Mouse (Mus musculus) kidney, adult 2 months (tissue): ENCODE measurements at regions not wholly inside any gene's neighbourhood (a gene's known extent, or its start where the extent isn't known, plus 50 kb on each side); places are given as distances from the start of the nearest gene placed in this dataset.

ENCODE experiments used
- CTCF ChIP-seq: fragments of 200-500 bp; conservative IDR thresholded peaks from 2 replicates; pipeline ENCODE4 v1.5.1; 2011; ENCODE audit warnings: low read depth, mild to moderate bottlenecking, control low read depth, low read length, moderate library complexity, mixed read lengths; ENCODE audit not compliant: insufficient read depth, insufficient read length
- POLR2A ChIP-seq: fragments of 200-500 bp; IDR thresholded peaks from one replicate; pipeline ENCODE4 v1.6.1; 2011; ENCODE audit warnings: low read depth, low read length, control low read depth

- TF ChIP-seq CTCF, result no peak
- no peak for TF ChIP-seq POLR2A
These were observed 156.2 kb upstream of the Tgfbr2 start for GRCm38 (mm10) chr9:116331406-116331805.
